Mouse (Mus musculus) v-Abl transformed pro-B cells (cell line): Measurements from ENCODE around the gene Sppl2b.
"Not testable (repeated sequence)": the region's sequence is repeated elsewhere in the genome, so short reads cannot be mapped to it uniquely, and the experiment has no call there.

Source experiments
- in situ Hi-C, 2 experiments: fragments of 400-800 bp; cut with MboI; formaldehyde crosslinking; loops; one replicate each; pipeline ENCODE4 v1.15.1; 2025; ENCODE audit not compliant: unreplicated experiment in 2 of 2

Sppl2b gene

DNA sequence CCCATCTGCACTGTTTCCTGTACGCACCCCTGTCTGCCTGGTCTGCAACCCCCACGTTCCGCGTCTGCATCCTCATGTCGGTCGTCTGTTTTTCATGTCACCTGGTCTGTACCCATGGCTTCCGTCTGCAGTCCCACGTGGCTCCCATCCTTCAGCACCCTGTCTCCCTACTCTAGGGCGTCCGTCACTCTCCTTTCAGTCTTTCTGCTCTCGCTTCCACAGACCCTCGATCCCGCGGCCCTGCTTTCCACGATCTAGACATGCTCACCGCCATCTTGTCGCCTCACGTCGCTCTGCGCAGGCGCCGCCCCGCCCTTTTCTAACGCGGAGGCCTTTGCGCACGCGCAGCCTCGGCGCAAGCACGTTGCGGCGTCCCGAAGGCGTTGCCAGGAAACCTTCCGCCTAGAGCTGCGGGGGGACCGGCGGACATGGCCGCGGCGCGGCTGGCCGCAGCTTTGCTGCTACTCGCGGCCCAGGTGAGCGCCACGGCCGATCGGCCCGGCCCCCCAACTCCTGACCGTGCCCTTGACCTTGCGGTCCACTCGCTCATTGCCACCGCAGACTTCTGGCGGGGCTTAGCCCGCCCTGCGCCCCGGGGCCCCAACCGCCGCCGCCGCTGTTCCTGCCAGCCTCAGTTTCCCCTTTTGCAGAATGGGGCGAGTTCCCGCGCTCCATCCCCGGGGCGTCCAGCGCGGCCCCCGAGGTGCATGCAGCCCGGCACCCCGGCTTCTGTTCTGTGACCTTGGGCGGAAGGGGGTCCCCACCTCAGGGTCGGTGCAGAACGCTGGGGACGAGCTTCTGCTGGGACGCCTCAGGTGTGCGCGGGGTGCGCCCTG, at the start of gene Sppl2b, which contains the start of gene Lsm7:
TSS of gene Sppl2b (plus strand) at position 363 of the 836 bp plus-strand sequence.
TSS of gene Lsm7 (minus strand) at position 297 of the 836 bp plus-strand sequence.
- in situ Hi-C loops, result no loop called here

- in situ Hi-C loops, result no loop called here
Measured at GRCm38 (mm10) chr10:80805322-80805721, 49.8 kb upstream of the Sppl2b start.

- in situ Hi-C loops, result no loop called here
Measured at GRCm38 (mm10) chr10:80805925-80806324, 49.1 kb upstream of the Sppl2b start.

GRCm38 (mm10) chr10:80806341-80807056, 48.6 kb upstream of the Sppl2b start:
- in situ Hi-C loops, result no loop called here

DNA sequence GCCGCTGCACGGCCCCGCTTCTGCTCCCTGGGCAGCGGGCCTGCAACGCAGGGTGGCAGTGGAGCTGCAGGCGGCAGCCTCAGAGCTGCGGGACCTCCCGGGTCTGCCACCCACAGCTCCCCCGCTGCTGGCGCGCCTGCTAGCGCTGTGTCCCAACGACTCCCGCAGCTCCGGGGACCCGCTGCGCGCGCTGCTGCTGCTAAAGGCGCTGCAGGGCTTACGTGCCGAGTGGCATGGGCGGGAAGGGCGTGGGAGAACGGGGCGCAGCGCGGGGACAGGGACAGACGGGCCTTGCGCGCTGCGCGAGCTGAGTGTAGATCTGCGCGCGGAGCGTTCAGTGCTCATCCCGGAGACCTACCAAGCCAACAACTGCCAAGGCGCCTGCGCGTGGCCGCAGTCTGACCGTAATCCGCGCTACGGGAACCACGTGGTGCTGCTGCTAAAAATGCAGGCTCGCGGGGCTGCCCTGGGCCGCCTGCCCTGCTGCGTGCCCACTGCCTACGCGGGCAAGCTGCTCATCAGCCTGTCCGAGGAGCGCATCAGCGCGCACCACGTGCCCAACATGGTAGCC, 47.9 kb upstream of the Sppl2b start:
- in situ Hi-C loops, result no loop called here

- in situ Hi-C loops, result no loop called here
Measured at GRCm38 (mm10) chr10:80808099-80808984, 46.7 kb upstream of the Sppl2b start.

GRCm38 (mm10) chr10:80808985-80809632, 46.0 kb upstream of the Sppl2b start:
- in situ Hi-C loops, result no loop called here

GRCm38 (mm10) chr10:80810084-80810483, 45.0 kb upstream of the Sppl2b start:
- in situ Hi-C loops, result loop anchor here in 1 of 2 experiments (5.0 kb wide), 2 partner anchors 48 to 187 kb away; no protein-coding TSS in a partner anchor

DNA sequence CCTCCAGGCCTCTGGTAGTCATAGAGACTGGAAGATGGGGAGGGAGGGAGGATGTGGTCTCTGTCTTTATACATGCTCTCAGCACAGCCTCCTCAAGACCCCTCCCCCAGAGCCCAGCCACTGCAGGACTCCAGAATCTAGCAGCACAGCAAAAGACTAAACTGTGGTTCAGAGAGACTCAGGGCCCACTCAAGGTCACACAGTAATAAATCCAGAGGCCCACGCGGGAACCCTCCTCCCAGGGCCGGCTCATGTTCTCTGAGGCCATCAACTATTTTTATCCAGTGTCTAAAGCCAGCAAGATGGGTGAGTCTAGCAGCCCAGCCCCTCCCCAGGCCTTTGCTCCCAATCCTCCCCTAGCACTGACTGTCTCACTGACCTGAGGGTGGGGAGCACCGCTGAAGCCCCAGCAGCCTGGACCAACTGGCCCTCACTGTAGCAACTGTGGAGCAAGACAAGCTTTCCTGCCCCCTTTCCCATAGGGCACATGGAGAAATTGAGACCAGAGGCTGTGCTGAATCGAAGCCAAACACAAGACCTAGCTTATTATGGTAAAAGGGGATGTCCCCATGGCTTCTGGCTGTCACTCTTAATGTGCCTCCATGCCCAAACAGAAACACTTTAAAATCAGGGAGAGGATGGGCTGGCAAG, 42.6 kb upstream of the Sppl2b start:
- in situ Hi-C loops, result loop anchor here in 1 of 2 experiments (5.0 kb wide), 2 partner anchors 50 to 185 kb away; no protein-coding TSS in a partner anchor

DNA sequence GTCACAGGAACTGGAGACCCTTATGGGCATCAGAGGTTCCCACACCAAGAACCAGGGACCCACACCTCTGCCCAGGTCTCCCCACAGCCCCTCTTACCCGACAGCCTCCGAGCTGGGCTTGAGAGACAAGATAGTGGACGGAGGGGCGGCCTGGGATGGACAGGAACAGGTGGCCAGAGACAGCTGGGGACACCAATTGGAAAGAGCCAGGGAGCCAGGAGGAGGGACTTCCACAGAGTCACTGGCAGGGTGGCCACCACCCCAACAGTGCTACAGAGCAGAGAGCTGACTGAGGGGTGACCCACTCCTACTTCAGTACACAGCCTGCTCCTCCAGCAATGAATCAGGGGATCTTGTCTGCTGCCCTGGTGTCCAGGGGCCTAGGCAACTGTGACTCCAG, 41.7 kb upstream of the Sppl2b start, which contains the start of gene Jsrp1:
TSS of gene Jsrp1 (minus strand) at position 133 of the 400 bp plus-strand sequence.
- in situ Hi-C loops, result loop anchor here in 1 of 2 experiments (5.0 kb wide), 2 partner anchors 51 to 184 kb away; no protein-coding TSS in a partner anchor

- in situ Hi-C loops, result loop anchor here in 1 of 2 experiments (5.0 kb wide), 2 partner anchors 52 to 183 kb away; no protein-coding TSS in a partner anchor
Measured at GRCm38 (mm10) chr10:80814800-80815199, 40.3 kb upstream of the Sppl2b start.

- in situ Hi-C loops, result not testable (repeated sequence)
Measured at GRCm38 (mm10) chr10:80816303-80816702, 38.8 kb upstream of the Sppl2b start.

DNA sequence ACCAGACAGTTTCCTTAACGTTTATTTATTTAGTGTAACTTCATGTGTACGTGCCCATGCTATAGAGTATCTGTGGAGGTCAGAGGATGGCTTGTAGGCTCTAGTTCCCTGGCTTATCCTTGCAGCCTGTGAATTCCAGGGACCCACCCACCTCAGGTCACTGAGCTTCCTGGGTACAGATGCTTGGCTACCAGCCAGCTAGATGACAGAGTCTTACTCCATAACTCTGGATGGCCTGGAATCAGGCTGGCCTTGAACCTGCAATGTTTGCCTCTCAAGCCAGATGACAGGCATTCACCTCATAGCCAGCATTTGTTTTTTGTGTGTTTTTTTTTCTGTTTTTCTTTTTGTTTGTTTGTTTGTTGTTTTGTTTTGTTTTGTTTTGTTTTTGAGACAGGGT, 37.9 kb upstream of the Sppl2b start:
- in situ Hi-C loops, result no loop called here

DNA sequence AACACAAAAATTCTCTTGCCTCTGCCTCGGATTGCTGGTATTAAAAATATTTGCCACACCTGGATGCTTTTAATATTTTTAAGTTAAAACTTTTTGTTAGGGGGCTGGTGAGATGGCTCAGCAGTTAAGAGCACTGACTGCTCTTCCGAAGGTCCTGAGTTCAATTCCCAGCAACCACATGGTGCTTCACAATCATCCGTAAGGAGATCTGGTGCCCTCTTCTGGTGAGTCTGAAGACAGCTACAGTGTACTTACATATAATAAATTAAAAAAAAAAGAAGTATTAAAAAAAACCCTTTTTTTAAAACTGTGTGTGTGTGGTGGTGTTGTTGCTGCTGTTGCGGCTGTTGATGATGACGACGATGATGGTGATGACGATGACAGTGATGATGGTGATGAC, 37.1 kb upstream of the Sppl2b start:
- in situ Hi-C loops, result not testable (repeated sequence)

DNA sequence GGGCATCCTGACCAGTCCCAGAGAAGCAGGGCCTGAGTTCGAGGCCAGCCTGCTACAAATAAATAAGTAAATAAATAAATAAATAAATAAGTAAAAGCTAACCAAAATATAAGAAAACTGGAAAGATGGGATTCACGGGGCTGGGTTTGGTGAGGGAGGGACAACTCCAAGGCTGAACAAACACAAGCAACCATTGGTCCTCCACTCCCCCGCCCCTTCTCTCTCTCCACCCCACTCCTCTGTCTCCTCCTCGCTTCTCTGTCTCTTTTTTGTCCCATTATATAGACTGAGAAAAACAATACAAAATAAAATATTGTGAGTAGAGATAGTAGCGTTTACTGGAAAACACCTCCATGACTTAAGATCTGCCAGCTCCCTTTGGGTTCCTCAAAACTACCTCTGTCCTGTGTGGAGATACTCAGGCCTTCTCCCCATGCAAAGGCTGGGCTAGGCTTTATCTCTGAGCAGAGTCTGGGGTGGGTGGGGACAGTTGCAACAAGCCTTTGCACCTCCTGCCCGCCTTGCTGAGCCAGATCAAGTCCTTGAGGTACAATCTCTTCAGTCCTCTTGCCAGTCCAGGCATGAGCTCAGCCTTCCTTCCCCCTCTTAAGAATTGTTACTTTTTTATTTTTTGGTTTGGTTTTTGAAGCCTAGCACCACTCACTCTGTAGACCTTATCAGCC, 36.3 kb upstream of the Sppl2b start:
- in situ Hi-C loops, result no loop called here

DNA sequence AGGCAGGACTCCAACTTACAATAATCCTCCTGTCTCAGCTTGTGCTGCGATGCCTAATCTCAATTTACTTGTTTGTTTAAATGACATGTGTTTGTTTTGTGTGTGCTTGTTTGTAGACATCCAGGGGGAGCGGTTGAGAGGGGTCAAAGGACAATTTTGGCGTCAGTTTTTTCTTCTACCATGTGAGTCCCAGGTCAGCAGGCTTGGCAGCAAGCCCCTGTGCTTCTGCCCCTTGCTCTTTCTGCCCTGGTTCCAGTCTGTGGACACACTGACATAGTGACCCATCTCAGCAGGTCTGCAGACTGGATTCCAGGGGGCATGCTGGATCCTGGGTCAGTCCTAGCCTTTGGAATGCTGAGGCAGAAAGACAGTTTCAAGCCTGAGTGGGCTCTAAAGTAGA, 35.7 kb upstream of the Sppl2b start:
- in situ Hi-C loops, result no loop called here

GRCm38 (mm10) chr10:80821991-80822390, 33.1 kb upstream of the Sppl2b start:
- in situ Hi-C loops, result loop anchor here (5.0 kb wide), 3 partner anchors 55 to 170 kb away; no protein-coding TSS in a partner anchor

DNA sequence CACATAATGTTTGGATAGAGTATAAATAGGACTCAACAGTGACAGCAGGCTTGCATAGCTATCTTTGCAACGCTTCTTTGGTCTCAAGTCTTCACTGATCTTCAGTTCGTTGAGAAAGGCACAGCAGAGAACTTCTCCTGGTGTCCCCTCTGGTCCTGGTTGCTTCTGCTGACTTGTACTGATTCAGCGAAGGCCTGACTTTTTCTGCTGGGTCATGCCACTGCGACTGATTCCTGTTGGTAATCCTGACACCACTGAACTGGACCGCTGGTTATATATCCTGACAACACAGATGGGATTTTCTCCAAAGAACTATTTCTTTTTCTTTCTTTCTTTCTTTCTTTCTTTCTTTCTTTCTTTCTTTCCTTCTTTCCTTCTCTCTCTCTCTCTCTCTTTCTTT, 32.5 kb upstream of the Sppl2b start:
- in situ Hi-C loops, result loop anchor here (5.0 kb wide), 3 partner anchors 55 to 170 kb away; no protein-coding TSS in a partner anchor
